Mouse (Mus musculus) stomach, embryonic 14.5 days (tissue): ENCODE data around the gene Pycr2. TPM values are rescaled to one million over a fixed set of nuclear protein-coding genes. Genes with fewer than 3 reads are reported as not detected.

Experiments used
- ATAC-seq: fragments of 200-750 bp; cut with Nextera tagmentation; 2 replicates; pipeline ENCODE4 v1.8.0; 2017; ENCODE audit warnings: low read depth, moderate TSS enrichment; ENCODE audit not compliant: insufficient number of reproducible peaks, insufficient read depth, low FRiP score
- H3K27ac ChIP-seq: fragments of 300-500 bp; sonication (generic); 2 replicates; pipeline ENCODE4 v1.5.1; 2014; ENCODE audit warnings: mild to moderate bottlenecking, low read length, moderate library complexity, mixed read lengths
- H3K27me3 ChIP-seq: fragments of 300-500 bp; sonication (generic); 2 replicates; pipeline ENCODE4 v1.6.1; 2014; ENCODE audit warnings: low read length, control low read depth, mixed read lengths; ENCODE audit not compliant: control insufficient read depth, insufficient read depth
- H3K36me3 ChIP-seq: fragments of 300-500 bp; sonication (generic); 2 replicates; pipeline ENCODE4 v1.6.1; 2014; ENCODE audit warnings: mild to moderate bottlenecking, control low read depth, low read length, moderate library complexity, mixed read lengths; ENCODE audit not compliant: control insufficient read depth, insufficient read depth
- H3K4me1 ChIP-seq: fragments of 300-500 bp; sonication (generic); 2 replicates; pipeline ENCODE4 v1.6.1; 2014; ENCODE audit warnings: low read length, control low read depth, mixed read lengths; ENCODE audit not compliant: control insufficient read depth, insufficient read depth
- H3K4me2 ChIP-seq: fragments of 300-500 bp; sonication (generic); replicated peaks from 2 replicates; pipeline ENCODE4 v1.6.1; 2014; ENCODE audit warnings: low read depth, low read length, control low read depth
- H3K4me3 ChIP-seq: fragments of 300-500 bp; sonication (generic); 2 replicates; pipeline ENCODE4 v1.5.1; 2014; ENCODE audit warnings: low read depth, low read length, control low read depth
- H3K9ac ChIP-seq: fragments of 300-500 bp; sonication (generic); replicated peaks from 2 replicates; pipeline ENCODE4 v1.6.1; 2014; ENCODE audit warnings: low read depth, mild to moderate bottlenecking, control low read depth, low read length, moderate library complexity, mixed read lengths
- H3K9me3 ChIP-seq: fragments of 300-500 bp; sonication (generic); 2 replicates; pipeline ENCODE4 v1.6.1; 2016; ENCODE audit warnings: low read depth, low read length, control low read depth; ENCODE audit not compliant: control insufficient read depth
- WGBS: fragments of 180-500 bp; shearing (Covaris S2); extraction: QIAGEN DNeasy Blood & Tissue Kit; methylation state at CpG from one replicate; pipeline ENCODE4 v1.1.7; 2014; 5-methylcytosine and 5-hydroxymethylcytosine counted together
- polyA plus RNA-seq: library from polyadenylated mRNA; unstranded; fragments of >200 nt; fragmentation: Nextera tagmentation; extraction: Ambion mirVana; gene quantifications from 2 replicates; pipeline ENCODE4 v1.2.1, GENCODE M21; 2014

The Pycr2 gene
- polyA plus RNA-seq, 1 experiment from 2014 or later: 86.0 TPM

- Histone ChIP-seq H3K4me2 (no peak overlapping the region), H3K4me1 (no peaks in the 10 kb centered on the region), H3K9ac (no peak overlapping the region), H3K27me3 (no peaks in the 10 kb centered on the region), H3K4me3 (no peak overlapping the region), H3K36me3 (peaks cover 15% of the 10 kb centered on the region), H3K27ac (no peak overlapping the region), H3K9me3 (no peaks in the 10 kb centered on the region)
- ATAC-seq: no peak
- WGBS: 45% methylated on average over 8 of the region's 8 CpGs
These were observed 7.0 kb downstream of the Pycr2 start for GRCm38 (mm10) chr1:180911138-180911537.

GRCm38 (mm10) chr1:180911653-180912287 is 7.7 kb downstream of the Pycr2 start:
- H3K4me1 ChIP-seq: no peaks in the 10 kb centered on the region
- no peak for ATAC-seq
- no peak overlapping the region for H3K9ac ChIP-seq
- H3K9me3 ChIP-seq: no peaks in the 10 kb centered on the region
- H3K4me2 ChIP-seq: no peak overlapping the region
- no peak overlapping the region for H3K27ac ChIP-seq
- no peak overlapping the region for H3K4me3 ChIP-seq
- H3K27me3 ChIP-seq: no peaks in the 10 kb centered on the region
- WGBS: 63% methylated on average over 20 of the region's 20 CpGs
- H3K36me3 ChIP-seq: peaks cover 9% of the 10 kb centered on the region; the same call in 1 of the 2 replicates

GRCm38 (mm10) chr1:180912792-180913191 is 8.7 kb downstream of the Pycr2 start:
- H3K9me3 ChIP-seq: no peaks in the 10 kb centered on the region
- H3K4me2 ChIP-seq: no peak overlapping the region
- no peak for ATAC-seq
- no peaks in the 10 kb centered on the region for H3K4me1 ChIP-seq
- no peaks in the 10 kb centered on the region for H3K27me3 ChIP-seq
- WGBS: 75% methylated on average over 5 of the region's 5 CpGs
- no peak overlapping the region for H3K4me3 ChIP-seq
- peaks cover 2% of the 10 kb centered on the region; the same call in 1 of the 2 replicates for H3K36me3 ChIP-seq
- no peak overlapping the region for H3K27ac ChIP-seq
- H3K9ac ChIP-seq: no peak overlapping the region

- Histone ChIP-seq H3K27ac (no peak overlapping the region), H3K36me3 (no peaks in the 10 kb centered on the region), H3K4me2 (no peak overlapping the region), H3K27me3 (no peaks in the 10 kb centered on the region), H3K9ac (no peak overlapping the region), H3K9me3 (no peaks in the 10 kb centered on the region), H3K4me3 (no peak overlapping the region), H3K4me1 (no peaks in the 10 kb centered on the region)
- no peak for ATAC-seq
- 33% methylated on average over 4 of the region's 4 CpGs for WGBS
These were observed 9.7 kb downstream of the Pycr2 start for GRCm38 (mm10) chr1:180913797-180914196.

GRCm38 (mm10) chr1:180916425-180916824 is 12.3 kb downstream of the Pycr2 start:
- no peak overlapping the region for H3K4me3 ChIP-seq
- no peaks in the 10 kb centered on the region for H3K27me3 ChIP-seq
- no peaks in the 10 kb centered on the region for H3K9me3 ChIP-seq
- no peak overlapping the region for H3K27ac ChIP-seq
- H3K36me3 ChIP-seq: no peaks in the 10 kb centered on the region
- H3K4me2 ChIP-seq: no peak overlapping the region
- 86% methylated on average over 11 of the region's 11 CpGs for WGBS
- no peak for ATAC-seq
- no peaks in the 10 kb centered on the region for H3K4me1 ChIP-seq
- H3K9ac ChIP-seq: no peak overlapping the region

- H3K27ac ChIP-seq: no peak overlapping the region
- H3K36me3 ChIP-seq: no peaks in the 10 kb centered on the region
- no peaks in the 10 kb centered on the region for H3K27me3 ChIP-seq
- H3K4me2 ChIP-seq: no peak overlapping the region
- ATAC-seq: no peak
- WGBS: 28% methylated on average over 1 of the region's 1 CpGs
- H3K9me3 ChIP-seq: no peaks in the 10 kb centered on the region
- no peak overlapping the region for H3K9ac ChIP-seq
- no peak overlapping the region for H3K4me3 ChIP-seq
- H3K4me1 ChIP-seq: no peaks in the 10 kb centered on the region
These were observed 13.0 kb downstream of the Pycr2 start for GRCm38 (mm10) chr1:180917053-180917452.

GRCm38 (mm10) chr1:180919686-180920085 is 15.6 kb downstream of the Pycr2 start:
- H3K4me1 ChIP-seq: no peaks in the 10 kb centered on the region
- WGBS: 33% methylated on average over 8 of the region's 8 CpGs
- H3K27me3 ChIP-seq: no peaks in the 10 kb centered on the region
- no peaks in the 10 kb centered on the region for H3K36me3 ChIP-seq
- no peak overlapping the region for H3K4me3 ChIP-seq
- ATAC-seq: no peak
- no peak overlapping the region for H3K9ac ChIP-seq
- H3K27ac ChIP-seq: no peak overlapping the region
- no peaks in the 10 kb centered on the region for H3K9me3 ChIP-seq
- H3K4me2 ChIP-seq: no peak overlapping the region

GRCm38 (mm10) chr1:180922273-180923048 is 18.4 kb downstream of the Pycr2 start:
- Histone ChIP-seq H3K4me3 (no peak overlapping the region), H3K9me3 (no peaks in the 10 kb centered on the region), H3K4me2 (no peak overlapping the region), H3K27me3 (no peaks in the 10 kb centered on the region), H3K4me1 (no peaks in the 10 kb centered on the region), H3K27ac (no peak overlapping the region), H3K36me3 (no peaks in the 10 kb centered on the region), H3K9ac (no peak overlapping the region)
- WGBS: 69% methylated on average over 6 of the region's 6 CpGs
- no peak for ATAC-seq
